Mouse (Mus musculus) liver, embryonic 14.5 days (tissue): Measurements from ENCODE around the gene Ell3. TPM values are rescaled to one million over a fixed set of nuclear protein-coding genes. Genes with fewer than 3 reads are reported as not detected.

ENCODE experiments used
- ATAC-seq: fragments of 200-750 bp; cut with Nextera tagmentation; 2 replicates; pipeline ENCODE4 v1.8.0; 2017; ENCODE audit warnings: moderate number of reproducible peaks, mild to moderate bottlenecking, moderate library complexity; ENCODE audit not compliant: insufficient read depth
- DNase-seq, 3 experiments: peaks; one replicate each; pipeline ENCODE4 v3.0.0-alpha.2; 2012 to 2013; ENCODE audit warnings: low read depth in 3 of 3, low spot score in 3 of 3
- H3K27ac ChIP-seq: fragments of 300-500 bp; sonication (generic); 2 replicates; pipeline ENCODE4 v1.5.1; 2014; ENCODE audit warnings: moderate library complexity, mild to moderate bottlenecking, control low read depth, inconsistent platforms
- H3K27me3 ChIP-seq: fragments of 300-500 bp; sonication (generic); 2 replicates; pipeline ENCODE4 v1.6.1; 2014; ENCODE audit warnings: mild to moderate bottlenecking, low read length, moderate library complexity; ENCODE audit not compliant: control insufficient read depth, insufficient read depth
- H3K36me3 ChIP-seq: fragments of 300-500 bp; sonication (generic); replicated peaks from 2 replicates; pipeline ENCODE4 v1.6.1; 2014; ENCODE audit warnings: low read depth; ENCODE audit not compliant: control insufficient read depth, insufficient read depth
- H3K4me1 ChIP-seq, 2 experiments: fragments of 200-500 bp in 1 of 2; fragments of 300-500 bp in 1 of 2; sonication (generic) in 1 of 2; replicated peaks; 2 replicates each; pipeline ENCODE4 v1.6.1; 2012 to 2014; ENCODE audit warnings: antibody characterized with exemption in 1 of 2, inconsistent platforms in 1 of 2, low read length in 1 of 2; ENCODE audit not compliant: control insufficient read depth in 2 of 2, insufficient read depth in 2 of 2
- H3K4me2 ChIP-seq: fragments of 300-500 bp; sonication (generic); 2 replicates; pipeline ENCODE4 v1.6.1; 2014; ENCODE audit warnings: low read depth, mild to moderate bottlenecking, control low read depth, moderate library complexity
- H3K4me3 ChIP-seq, 2 experiments: fragments of 200-500 bp in 1 of 2; fragments of 300-500 bp in 1 of 2; sonication (generic) in 1 of 2; 2 replicates each; pipeline ENCODE4 v1.5.1; 2012 to 2014; ENCODE audit warnings: low read depth in 2 of 2, low read length in 2 of 2, mild to moderate bottlenecking in 2 of 2, control low read depth in 1 of 2, inconsistent platforms in 1 of 2, moderate library complexity in 1 of 2; ENCODE audit not compliant: insufficient read depth in 1 of 2
- H3K9ac ChIP-seq: fragments of 300-500 bp; sonication (generic); replicated peaks from 2 replicates; pipeline ENCODE4 v1.6.1; 2014; ENCODE audit warnings: mild to moderate bottlenecking, control low read depth, moderate library complexity
- H3K9me3 ChIP-seq: fragments of 300-500 bp; sonication (generic); 2 replicates; pipeline ENCODE4 v1.6.1; 2016; ENCODE audit warnings: low read length, mixed read lengths; ENCODE audit not compliant: control insufficient read depth
- CTCF ChIP-seq: IDR thresholded peaks from 2 replicates; pipeline ENCODE4 v1.5.1; 2016; ENCODE audit warnings: antibody characterized with exemption, low read depth, control low read depth
- EP300 ChIP-seq: IDR thresholded peaks from 2 replicates; pipeline ENCODE4 v1.6.1; 2016; ENCODE audit warnings: antibody characterized with exemption, low read depth
- WGBS: fragments of 180-500 bp; shearing (Covaris S2); extraction: QIAGEN DNeasy Blood & Tissue Kit; methylation state at CpG from one replicate; pipeline ENCODE4 v1.1.7; 2014; ENCODE audit not compliant: insufficient replicate concordance; 5-methylcytosine and 5-hydroxymethylcytosine counted together
- polyA plus RNA-seq, 2 experiments: library from polyadenylated mRNA; depleted of rRNA in 1 of 2; stranded (reverse) in 1 of 2; unstranded in 1 of 2; fragments of >200 nt; fragmentation: Nextera tagmentation in 1 of 2; extraction: Ambion mirVana in 1 of 2; gene quantifications; 2 replicates each; pipeline versions ENCODE4 v1.2.1 to v1.2.3; 2012 to 2014

The Ell3 gene
- polyA plus RNA-seq, 2 experiments, result 1.1 to 2.0 TPM

DNA sequence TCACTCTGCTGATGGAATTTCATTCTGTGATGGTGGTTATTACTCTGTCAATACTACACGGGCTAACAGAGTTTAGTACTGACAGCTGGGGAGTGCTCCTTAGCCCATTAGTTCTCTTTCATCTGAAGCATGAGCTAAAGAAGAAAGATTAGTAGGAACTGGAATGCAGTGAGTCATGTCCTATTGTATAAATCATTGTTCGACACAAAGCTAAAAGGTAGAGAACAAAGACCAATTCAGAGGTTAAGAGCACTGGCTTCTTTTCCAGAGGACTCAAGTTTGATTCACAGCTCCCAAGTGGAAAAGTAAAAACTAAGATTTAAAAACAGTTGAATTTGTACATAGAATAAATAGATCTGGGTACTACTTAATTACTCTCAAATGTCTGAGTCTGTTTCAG lies 16.0 kb upstream of the Ell3 start:
- Histone ChIP-seq H3K4me2 (no peak overlapping the region), H3K9ac (no peak overlapping the region), H3K27ac (no peak overlapping the region), H3K27me3 (no peaks in the 10 kb centered on the region), H3K4me1 (peaks cover 10 to 11% of the 10 kb centered on the region in 2 experiments), H3K4me3 (no peak overlapping the region), H3K36me3 (peaks cover 11% of the 10 kb centered on the region), H3K9me3 (no peaks in the 10 kb centered on the region)
- ATAC-seq (no peak), DNase-seq (no peak)
- 64% methylated on average over 2 of the region's 2 CpGs for WGBS
- no peak for TF ChIP-seq EP300
- TF ChIP-seq CTCF, result no peak

DNA sequence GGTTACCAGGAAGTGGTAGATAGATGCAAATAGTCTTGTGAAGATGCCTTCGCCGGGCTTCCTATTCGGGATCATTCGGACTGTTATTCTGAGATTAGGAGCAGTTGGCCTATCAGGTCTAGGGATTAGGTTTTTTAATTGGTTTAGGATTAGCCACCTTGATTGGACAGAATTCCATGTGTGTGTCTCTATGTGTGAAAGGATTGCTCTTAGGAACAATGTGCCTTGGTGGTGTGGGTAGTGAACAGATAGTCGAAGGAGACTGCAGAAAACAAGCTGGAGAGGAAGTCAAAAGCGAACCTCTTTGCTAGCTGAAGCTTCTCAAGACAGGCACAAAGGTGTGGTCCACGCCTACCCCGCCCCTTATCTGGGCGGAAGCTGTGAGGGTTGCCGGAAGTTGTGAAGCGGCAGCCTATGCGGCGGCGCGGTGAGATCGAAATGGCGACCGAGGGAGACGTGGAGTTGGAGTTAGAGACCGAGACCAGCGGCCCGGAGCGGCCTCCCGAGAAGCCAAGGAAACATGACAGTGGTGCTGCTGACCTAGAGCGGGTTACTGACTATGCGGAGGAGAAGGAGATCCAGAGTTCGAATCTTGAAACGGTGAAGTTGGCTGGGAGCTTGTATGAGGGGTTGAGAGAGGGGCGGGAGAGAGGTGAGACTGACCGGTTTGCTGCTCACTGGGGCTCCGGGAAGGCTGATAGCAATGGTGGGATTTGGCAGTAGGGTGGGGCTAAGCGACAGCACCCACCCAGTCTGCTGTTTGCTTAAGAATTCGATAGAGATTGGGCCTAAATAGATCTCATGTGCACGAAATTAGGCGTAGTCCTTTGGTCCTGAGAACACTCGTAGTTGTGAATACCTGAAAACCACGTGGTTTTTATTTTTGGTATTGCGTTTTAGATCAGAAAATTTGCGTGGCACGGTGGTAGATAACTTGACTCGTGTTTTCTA lies 12.9 kb upstream of the Ell3 start, which contains the start of gene Serinc4:
TSS of gene Serinc4 (minus strand) at position 90 of the 951 bp plus-strand sequence.
- DNase-seq, result peak; percentile 80 to 89 (median 84)
- 1% methylated on average over 41 of the region's 41 CpGs for WGBS
- no peak for TF ChIP-seq CTCF
- no peak for TF ChIP-seq EP300
- Histone ChIP-seq H3K36me3 (peaks cover 21% of the 10 kb centered on the region), H3K9me3 (no peaks in the 10 kb centered on the region), H3K4me3 (peak within 1 kb of the TSS; percentile 60 to 92), H3K4me2 (peak within 1 kb of the TSS; percentile 80), H3K9ac (peak within 1 kb of the TSS; percentile 67), H3K27ac (peak within 1 kb of the TSS; percentile 54), H3K4me1 (peaks cover 10 to 11% of the 10 kb centered on the region in 2 experiments), H3K27me3 (no peaks in the 10 kb centered on the region)
- ATAC-seq, result peak; percentile 96

DNA sequence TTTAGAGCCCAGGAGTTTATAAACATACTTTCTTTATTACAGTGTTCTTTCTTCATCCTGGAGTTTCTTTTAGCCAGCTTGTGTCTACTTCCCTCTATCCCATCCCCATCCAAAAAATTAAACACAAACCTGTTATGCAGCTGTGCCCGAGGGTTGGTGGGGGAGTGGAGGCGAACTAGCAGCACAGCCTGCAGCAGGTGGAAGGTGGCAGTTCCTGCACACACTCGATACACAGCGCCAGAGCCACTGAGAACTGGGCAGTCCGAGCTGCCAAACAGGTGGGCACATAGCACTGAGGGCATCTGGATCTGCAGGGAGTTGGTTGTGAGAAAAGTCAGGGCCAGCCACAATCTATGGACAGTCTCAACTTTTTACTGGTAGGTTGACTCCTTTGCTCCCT lies 11.5 kb upstream of the Ell3 start:
- no peak for ATAC-seq
- peaks cover 24% of the 10 kb centered on the region for H3K36me3 ChIP-seq
- no peaks in the 10 kb centered on the region for H3K9me3 ChIP-seq
- TF ChIP-seq EP300, result no peak
- TF ChIP-seq CTCF, result no peak
- WGBS, result 68% methylated on average over 5 of the region's 5 CpGs
- no peak overlapping the region for H3K27ac ChIP-seq
- peaks cover 11 to 15% of the 10 kb centered on the region in 2 experiments for H3K4me1 ChIP-seq
- no peak overlapping the region for H3K4me3 ChIP-seq
- H3K27me3 ChIP-seq, result no peaks in the 10 kb centered on the region
- no peak for DNase-seq
- no peak overlapping the region for H3K4me2 ChIP-seq
- H3K9ac ChIP-seq, result no peak overlapping the region

DNA sequence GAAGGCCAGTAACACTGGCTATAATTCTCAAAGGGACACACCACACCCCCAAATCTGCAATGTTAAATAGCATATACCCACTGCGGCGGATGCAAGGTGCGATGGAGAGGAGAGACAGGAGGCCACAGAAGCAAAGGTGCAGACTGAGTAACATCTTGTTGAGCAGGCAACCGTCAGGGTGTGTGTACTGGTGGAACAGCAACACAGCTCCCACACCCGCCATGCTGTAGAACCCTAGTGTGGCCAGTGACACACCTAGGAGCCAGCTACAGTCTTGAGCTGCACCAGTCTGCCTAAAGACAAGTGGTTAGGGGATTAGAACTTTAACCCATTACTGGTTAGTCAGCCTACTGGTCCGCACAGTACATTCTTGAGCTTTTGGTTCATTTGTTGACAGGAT lies 9.8 kb upstream of the Ell3 start:
- no peak overlapping the region for H3K9ac ChIP-seq
- DNase-seq (no peak), ATAC-seq (no peak)
- H3K4me1 ChIP-seq, result peaks cover 13 to 19% of the 10 kb centered on the region in 2 experiments
- TF ChIP-seq EP300 (no peak), CTCF (no peak)
- no peak overlapping the region for H3K27ac ChIP-seq
- peaks cover 20% of the 10 kb centered on the region for H3K36me3 ChIP-seq
- WGBS, result 79% methylated on average over 6 of the region's 6 CpGs
- H3K4me3 ChIP-seq, result no peak overlapping the region
- no peaks in the 10 kb centered on the region for H3K9me3 ChIP-seq
- no peak overlapping the region for H3K4me2 ChIP-seq
- no peaks in the 10 kb centered on the region for H3K27me3 ChIP-seq

DNA sequence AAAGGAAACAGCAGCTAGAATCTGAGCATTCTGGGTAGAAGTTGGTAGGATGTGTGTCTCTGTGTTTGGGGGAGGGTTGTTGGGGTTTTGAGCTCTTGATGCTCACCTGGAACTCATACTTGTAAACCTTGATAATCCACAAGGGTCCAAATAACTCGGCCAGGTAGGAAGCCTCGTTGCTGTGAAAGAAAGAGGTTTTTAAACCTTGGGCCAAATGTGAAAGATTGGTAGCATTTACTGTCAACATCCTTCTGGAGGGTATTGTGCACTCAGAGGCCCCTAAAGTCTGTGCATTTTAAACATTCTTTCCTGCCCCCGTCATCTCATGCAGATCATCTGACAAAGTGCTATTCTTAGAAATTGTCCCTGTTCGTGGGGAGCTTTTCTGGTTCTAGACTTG lies 8.9 kb upstream of the Ell3 start, which contains the start of gene Hypk:
TSS of gene Hypk (plus strand) at position 301 of the 400 bp plus-strand sequence.
- H3K4me3 ChIP-seq, result no peak within 1 kb of the TSS
- 64% methylated on average over 4 of the region's 4 CpGs for WGBS
- DNase-seq (no peak), ATAC-seq (no peak)
- H3K4me2 ChIP-seq, result no peak within 1 kb of the TSS
- H3K27me3 ChIP-seq, result no peaks in the 10 kb centered on the region
- peaks cover 15 to 23% of the 10 kb centered on the region in 2 experiments for H3K4me1 ChIP-seq
- TF ChIP-seq CTCF, result no peak
- TF ChIP-seq EP300, result no peak
- no peak within 1 kb of the TSS for H3K27ac ChIP-seq
- no peaks in the 10 kb centered on the region for H3K9me3 ChIP-seq
- H3K9ac ChIP-seq, result no peak within 1 kb of the TSS
- peaks cover 15% of the 10 kb centered on the region for H3K36me3 ChIP-seq
